Mouse (Mus musculus): ENCODE results near the gene Pds5a. TPM values are rescaled to one million over a fixed set of nuclear protein-coding genes. Genes with fewer than 3 reads are reported as not detected.

Gene Pds5a
- polyA plus RNA-seq, 1 experiment from 2014 or later, result 124 TPM

GRCm38 (mm10) chr5:65610541-65610940 is 87.5 kb downstream of the Pds5a start:
- no peak overlapping the region for H3K4me2 ChIP-seq (ENCODE audit: low read depth, severe bottlenecking)
- no peak overlapping the region for H3K27ac ChIP-seq (replicated peaks; ENCODE audit: low read depth, low read length)
- H3K9me3 ChIP-seq (ENCODE audit: control insufficient read depth, low read length), result no peaks in the 10 kb centered on the region
- no peak for DNase-seq (ENCODE audit: low spot score)
- H3K36me3 ChIP-seq (ENCODE audit: control insufficient read depth, insufficient read depth, low read length), result peaks cover 12% of the 10 kb centered on the region; the same call in 1 of the 2 replicates
- H3K27me3 ChIP-seq (ENCODE audit: control insufficient read depth, insufficient read depth, low read length), result no peaks in the 10 kb centered on the region
- WGBS, result 85% methylated on average over 4 of the region's 4 CpGs
- H3K4me1 ChIP-seq (ENCODE audit: control insufficient read depth, insufficient read depth, low read length), result no peaks in the 10 kb centered on the region
- H3K9ac ChIP-seq (ENCODE audit: low read length), result no peak overlapping the region
- no peak for ATAC-seq (ENCODE audit: insufficient number of reproducible peaks, low FRiP score, low TSS enrichment, low read depth)
- H3K4me3 ChIP-seq (ENCODE audit: low read depth, low read length), result no peak overlapping the region

GRCm38 (mm10) chr5:65609769-65610168 is 88.3 kb downstream of the Pds5a start:
- Histone ChIP-seq H3K4me1 (ENCODE audit: control insufficient read depth, insufficient read depth, low read length) (no peaks in the 10 kb centered on the region), H3K36me3 (ENCODE audit: control insufficient read depth, insufficient read depth, low read length) (peaks cover 8% of the 10 kb centered on the region; the same call in 1 of the 2 replicates), H3K27me3 (ENCODE audit: control insufficient read depth, insufficient read depth, low read length) (no peaks in the 10 kb centered on the region), H3K4me2 (ENCODE audit: low read depth, severe bottlenecking) (no peak overlapping the region), H3K9ac (ENCODE audit: low read length) (no peak overlapping the region), H3K9me3 (ENCODE audit: control insufficient read depth, low read length) (no peaks in the 10 kb centered on the region), H3K27ac (replicated peaks; ENCODE audit: low read depth, low read length) (no peak overlapping the region), H3K4me3 (ENCODE audit: low read depth, low read length) (no peak overlapping the region)
- DNase-seq (ENCODE audit: low spot score) (no peak), ATAC-seq (ENCODE audit: insufficient number of reproducible peaks, low FRiP score, low TSS enrichment, low read depth) (no peak)
- 92% methylated on average over 5 of the region's 5 CpGs for WGBS

- no peak overlapping the region for H3K9ac ChIP-seq (ENCODE audit: low read length)
- H3K27ac ChIP-seq (replicated peaks; ENCODE audit: low read depth, low read length), result no peak overlapping the region
- no peak for DNase-seq (ENCODE audit: low spot score)
- ATAC-seq (ENCODE audit: insufficient number of reproducible peaks, low FRiP score, low TSS enrichment, low read depth), result no peak
- no peaks in the 10 kb centered on the region for H3K4me1 ChIP-seq (ENCODE audit: control insufficient read depth, insufficient read depth, low read length)
- no peak overlapping the region for H3K4me3 ChIP-seq (ENCODE audit: low read depth, low read length)
- H3K36me3 ChIP-seq (ENCODE audit: control insufficient read depth, insufficient read depth, low read length), result peaks cover 6% of the 10 kb centered on the region; the same call in 1 of the 2 replicates
- H3K27me3 ChIP-seq (ENCODE audit: control insufficient read depth, insufficient read depth, low read length), result no peaks in the 10 kb centered on the region
- no peaks in the 10 kb centered on the region for H3K9me3 ChIP-seq (ENCODE audit: control insufficient read depth, low read length)
- WGBS, result 93% methylated on average over 1 of the region's 1 CpGs
- no peak overlapping the region for H3K4me2 ChIP-seq (ENCODE audit: low read depth, severe bottlenecking)
These were observed 91.3 kb downstream of the Pds5a start for GRCm38 (mm10) chr5:65606820-65607219.

GRCm38 (mm10) chr5:65599681-65600080 is 98.4 kb downstream of the Pds5a start:
- Histone ChIP-seq H3K9ac (ENCODE audit: low read length) (no peak overlapping the region), H3K4me1 (ENCODE audit: control insufficient read depth, insufficient read depth, low read length) (no peaks in the 10 kb centered on the region), H3K36me3 (ENCODE audit: control insufficient read depth, insufficient read depth, low read length) (peaks cover 4% of the 10 kb centered on the region; the same call in 1 of the 2 replicates), H3K27ac (replicated peaks; ENCODE audit: low read depth, low read length) (no peak overlapping the region), H3K4me3 (ENCODE audit: low read depth, low read length) (no peak overlapping the region), H3K9me3 (ENCODE audit: control insufficient read depth, low read length) (no peaks in the 10 kb centered on the region), H3K27me3 (ENCODE audit: control insufficient read depth, insufficient read depth, low read length) (no peaks in the 10 kb centered on the region), H3K4me2 (ENCODE audit: low read depth, severe bottlenecking) (no peak overlapping the region)
- WGBS, result 93% methylated on average over 7 of the region's 7 CpGs
- ATAC-seq (ENCODE audit: insufficient number of reproducible peaks, low FRiP score, low TSS enrichment, low read depth), result no peak
- no peak for DNase-seq (ENCODE audit: low spot score)

- H3K4me1 ChIP-seq (ENCODE audit: control insufficient read depth, insufficient read depth, low read length), result no peaks in the 10 kb centered on the region
- DNase-seq (ENCODE audit: low spot score) (no peak), ATAC-seq (ENCODE audit: insufficient number of reproducible peaks, low FRiP score, low TSS enrichment, low read depth) (no peak)
- H3K27ac ChIP-seq (replicated peaks; ENCODE audit: low read depth, low read length), result no peak overlapping the region
- 0 out of 2 replicates have a peak, but pooled peaks cover 4% of the 10 kb centered on the region for H3K36me3 ChIP-seq (ENCODE audit: control insufficient read depth, insufficient read depth, low read length)
- H3K27me3 ChIP-seq (ENCODE audit: control insufficient read depth, insufficient read depth, low read length), result no peaks in the 10 kb centered on the region
- WGBS, result 88% methylated on average over 2 of the region's 2 CpGs
- H3K4me2 ChIP-seq (ENCODE audit: low read depth, severe bottlenecking), result no peak overlapping the region
- H3K4me3 ChIP-seq (ENCODE audit: low read depth, low read length), result no peak overlapping the region
- no peaks in the 10 kb centered on the region for H3K9me3 ChIP-seq (ENCODE audit: control insufficient read depth, low read length)
- H3K9ac ChIP-seq (ENCODE audit: low read length), result no peak overlapping the region
These were observed 105.7 kb downstream of the Pds5a start for GRCm38 (mm10) chr5:65592421-65592820.

GRCm38 (mm10) chr5:65590199-65590598 is 107.9 kb downstream of the Pds5a start:
- ATAC-seq (ENCODE audit: insufficient number of reproducible peaks, low FRiP score, low TSS enrichment, low read depth) (no peak), DNase-seq (ENCODE audit: low spot score) (no peak)
- Histone ChIP-seq H3K4me2 (ENCODE audit: low read depth, severe bottlenecking) (no peak overlapping the region), H3K27me3 (ENCODE audit: control insufficient read depth, insufficient read depth, low read length) (no peaks in the 10 kb centered on the region), H3K27ac (replicated peaks; ENCODE audit: low read depth, low read length) (no peak overlapping the region), H3K9ac (ENCODE audit: low read length) (no peak overlapping the region), H3K4me3 (ENCODE audit: low read depth, low read length) (no peak overlapping the region), H3K36me3 (ENCODE audit: control insufficient read depth, insufficient read depth, low read length) (peaks cover 6% of the 10 kb centered on the region; the same call in 1 of the 2 replicates), H3K9me3 (ENCODE audit: control insufficient read depth, low read length) (no peaks in the 10 kb centered on the region), H3K4me1 (ENCODE audit: control insufficient read depth, insufficient read depth, low read length) (no peaks in the 10 kb centered on the region)
- WGBS, result 94% methylated on average over 1 of the region's 1 CpGs

GRCm38 (mm10) chr5:65586291-65586690 is 111.8 kb downstream of the Pds5a start:
- Histone ChIP-seq H3K4me2 (ENCODE audit: low read depth, severe bottlenecking) (no peak overlapping the region), H3K27me3 (ENCODE audit: control insufficient read depth, insufficient read depth, low read length) (no peaks in the 10 kb centered on the region), H3K36me3 (ENCODE audit: control insufficient read depth, insufficient read depth, low read length) (peaks cover 9% of the 10 kb centered on the region; the same call in 1 of the 2 replicates), H3K4me1 (ENCODE audit: control insufficient read depth, insufficient read depth, low read length) (no peaks in the 10 kb centered on the region), H3K27ac (replicated peaks; ENCODE audit: low read depth, low read length) (no peak overlapping the region), H3K9me3 (ENCODE audit: control insufficient read depth, low read length) (no peaks in the 10 kb centered on the region), H3K9ac (ENCODE audit: low read length) (no peak overlapping the region), H3K4me3 (ENCODE audit: low read depth, low read length) (no peak overlapping the region)
- ATAC-seq (ENCODE audit: insufficient number of reproducible peaks, low FRiP score, low TSS enrichment, low read depth), result no peak
- WGBS, result 91% methylated on average over 5 of the region's 5 CpGs
- no peak for DNase-seq (ENCODE audit: low spot score)

GRCm38 (mm10) chr5:65578545-65578944 is 119.5 kb downstream of the Pds5a start:
- Histone ChIP-seq H3K27me3 (ENCODE audit: control insufficient read depth, insufficient read depth, low read length) (no peaks in the 10 kb centered on the region), H3K27ac (replicated peaks; ENCODE audit: low read depth, low read length) (no peak overlapping the region), H3K9me3 (ENCODE audit: control insufficient read depth, low read length) (no peaks in the 10 kb centered on the region), H3K4me2 (ENCODE audit: low read depth, severe bottlenecking) (no peak overlapping the region), H3K9ac (ENCODE audit: low read length) (no peak overlapping the region), H3K4me3 (ENCODE audit: low read depth, low read length) (no peak overlapping the region), H3K4me1 (ENCODE audit: control insufficient read depth, insufficient read depth, low read length) (no peaks in the 10 kb centered on the region), H3K36me3 (ENCODE audit: control insufficient read depth, insufficient read depth, low read length) (0 out of 2 replicates have a peak, but pooled peaks cover 3% of the 10 kb centered on the region)
- DNase-seq (ENCODE audit: low spot score) (no peak), ATAC-seq (ENCODE audit: insufficient number of reproducible peaks, low FRiP score, low TSS enrichment, low read depth) (no peak)
- WGBS, result 79% methylated on average over 3 of the region's 3 CpGs

GRCm38 (mm10) chr5:65575896-65576295 is 122.2 kb downstream of the Pds5a start:
- H3K36me3 ChIP-seq (ENCODE audit: control insufficient read depth, insufficient read depth, low read length), result 0 out of 2 replicates have a peak, but pooled peaks cover 3% of the 10 kb centered on the region

More at GRCm38 (mm10) chr5:65575896-65576295, 122.2 kb downstream of the Pds5a start:
- Histone ChIP-seq H3K27me3 (ENCODE audit: control insufficient read depth, insufficient read depth, low read length) (no peaks in the 10 kb centered on the region), H3K4me2 (ENCODE audit: low read depth, severe bottlenecking) (no peak overlapping the region), H3K4me3 (ENCODE audit: low read depth, low read length) (no peak overlapping the region), H3K9ac (ENCODE audit: low read length) (no peak overlapping the region), H3K27ac (replicated peaks; ENCODE audit: low read depth, low read length) (no peak overlapping the region), H3K4me1 (ENCODE audit: control insufficient read depth, insufficient read depth, low read length) (no peaks in the 10 kb centered on the region), H3K9me3 (ENCODE audit: control insufficient read depth, low read length) (no peaks in the 10 kb centered on the region)
- 88% methylated on average over 2 of the region's 2 CpGs for WGBS
- DNase-seq (ENCODE audit: low spot score) (no peak), ATAC-seq (ENCODE audit: insufficient number of reproducible peaks, low FRiP score, low TSS enrichment, low read depth) (no peak)

Measured in limb, embryonic 11.5 days (tissue).